Comparison of ENCODE assay signal across 17 mouse cellular contexts in the genomic region with DNA sequence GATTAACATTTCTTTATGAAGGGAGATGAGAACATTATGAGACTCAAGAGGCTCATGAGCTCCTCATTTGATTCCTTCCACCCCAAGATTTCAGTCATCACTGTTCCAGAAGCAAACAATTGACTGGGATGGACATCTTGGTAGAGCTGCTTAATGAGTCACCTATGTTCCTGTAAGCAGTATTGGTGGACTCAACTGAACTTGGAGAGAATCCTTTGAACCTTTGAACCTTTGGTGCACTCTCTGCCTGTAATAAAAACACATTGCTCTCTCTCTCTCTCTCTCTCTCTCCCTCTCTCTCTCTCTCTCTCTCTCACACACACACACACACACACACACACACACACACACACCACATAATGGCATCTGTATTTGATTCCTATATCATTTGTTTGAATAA.
"Had no signal": no experiment of that assay in that cellular context is flagged by ENCODE, and none has a peak within 500 bp of the region (broad histone marks: within the 10 kb centered on the region; RNA-seq: fewer than 3 reads in every experiment).

No protein-coding gene starts in this region.

- ATAC-seq: hindbrain, embryonic 16.5 days; liver, embryonic 12.5 days; midbrain, embryonic 15.5 days had no signal

- H3K27me3 ChIP-seq: limb, embryonic 12.5 days; limb, embryonic 15.5 days; liver, embryonic 12.5 days; liver, embryonic 15.5 days; midbrain, embryonic 12.5 days; midbrain, embryonic 15.5 days; neural tube, embryonic 12.5 days; neural tube, embryonic 15.5 days had no signal

- H3K4me2 ChIP-seq: limb, embryonic 12.5 days; limb, embryonic 15.5 days; liver, embryonic 12.5 days; liver, embryonic 15.5 days; midbrain, embryonic 12.5 days; midbrain, embryonic 15.5 days; neural tube, embryonic 12.5 days; neural tube, embryonic 15.5 days had no signal

- H3K9me3 ChIP-seq: limb, embryonic 12.5 days; limb, embryonic 15.5 days; liver, embryonic 12.5 days; liver, embryonic 15.5 days; midbrain, embryonic 12.5 days; midbrain, embryonic 15.5 days; neural tube, embryonic 12.5 days; neural tube, embryonic 15.5 days had no signal

- H3K27ac ChIP-seq: limb, embryonic 12.5 days; limb, embryonic 15.5 days; liver, embryonic 12.5 days; liver, embryonic 15.5 days; midbrain, embryonic 12.5 days; midbrain, embryonic 15.5 days; neural tube, embryonic 12.5 days; neural tube, embryonic 15.5 days had no signal

- DNase-seq: kidney, adult 11 months; kidney, postnatal 25 days; left cerebral cortex, postnatal 4 days; lung, adult 2 months; lung, postnatal 14 days; lung, postnatal 4 days; thymus, adult 18-20 months; thymus, postnatal 36 days had no signal

- H3K36me3 ChIP-seq: limb, embryonic 12.5 days; limb, embryonic 15.5 days; liver, embryonic 12.5 days; liver, embryonic 15.5 days; midbrain, embryonic 12.5 days; midbrain, embryonic 15.5 days; neural tube, embryonic 12.5 days; neural tube, embryonic 15.5 days had no signal

- H3K4me1 ChIP-seq: limb, embryonic 12.5 days; limb, embryonic 15.5 days; liver, embryonic 15.5 days; midbrain, embryonic 12.5 days; midbrain, embryonic 15.5 days; neural tube, embryonic 12.5 days; neural tube, embryonic 15.5 days had no signal

- H3K9ac ChIP-seq: limb, embryonic 12.5 days; limb, embryonic 15.5 days; liver, embryonic 12.5 days; liver, embryonic 15.5 days; midbrain, embryonic 12.5 days; midbrain, embryonic 15.5 days; neural tube, embryonic 12.5 days; neural tube, embryonic 15.5 days had no signal

- H3K4me3 ChIP-seq: limb, embryonic 12.5 days; limb, embryonic 15.5 days; liver, embryonic 12.5 days; liver, embryonic 15.5 days; midbrain, embryonic 12.5 days; midbrain, embryonic 15.5 days; neural tube, embryonic 12.5 days; neural tube, embryonic 15.5 days had no signal
